In the genomic region with DNA sequence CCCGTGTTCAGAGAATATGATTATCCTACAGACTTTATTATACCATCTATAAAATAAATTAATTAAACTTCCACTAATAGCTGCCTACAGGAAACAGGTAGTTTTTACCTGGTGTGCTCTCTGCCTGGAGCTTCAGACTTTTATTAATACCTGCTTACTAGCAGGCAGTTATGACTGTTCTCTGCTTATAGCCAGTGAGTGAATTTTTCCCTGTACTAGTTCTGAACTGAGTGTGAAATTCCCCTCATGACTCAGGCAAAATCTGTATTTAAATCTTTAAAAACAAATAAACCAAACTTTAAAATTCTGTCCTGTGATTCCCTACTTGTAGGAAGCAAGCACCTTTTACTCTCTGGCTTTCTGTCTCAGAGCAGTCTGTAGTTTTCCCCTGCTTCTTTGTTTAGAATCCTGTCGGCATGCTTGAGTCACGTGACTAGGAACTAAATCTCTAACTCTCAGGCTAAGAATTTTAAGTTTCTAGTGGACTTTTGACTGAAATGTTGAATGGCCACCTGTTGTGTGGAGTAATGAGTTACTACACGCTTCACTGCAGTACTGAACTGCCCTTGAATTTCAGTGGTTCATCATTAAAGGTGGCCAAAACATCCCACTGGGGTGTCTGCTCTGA, we compare ENCODE assay signal across 2 mouse cellular contexts.
TF ChIP-seq lines count a peak whose summit lies in the region.

No protein-coding gene starts in this region.

TF ChIP-seq in C2C12, 6 proteins besides CTCF, POLR2A, EP300 and RAD21:
- TF ChIP-seq FOSL1 (IDR thresholded peaks at IDR 0.05; ENCODE audit: insufficient read depth, low read length, poor library complexity, severe bottlenecking) (no peak), MYOG (IDR thresholded peaks at IDR 0.05; ENCODE audit: control insufficient read depth, extremely low read depth, insufficient read length) (no peak), USF1 (IDR thresholded peaks at IDR 0.05; ENCODE audit: low read depth) (peak; percentile 7), MAX (IDR thresholded peaks at IDR 0.05) (no peak)

TF ChIP-seq in MEL, 35 proteins besides CTCF, POLR2A, EP300 and RAD21:
- TF ChIP-seq USF1 (IDR thresholded peaks at IDR 0.05; ENCODE audit: low read depth, low read length) = peak; percentile 45; the same call in 1 of the 2 replicates
- no peak for TF ChIP-seq MEF2A (IDR thresholded peaks at IDR 0.05; ENCODE audit: extremely low read depth, insufficient replicate concordance, low read depth, low read length, poor library complexity, severe bottlenecking)
